Mouse (Mus musculus): ENCODE data around the gene Uqcr10. TPM values are rescaled to one million over a fixed set of nuclear protein-coding genes. Genes with fewer than 3 reads are reported as not detected.

Gene Uqcr10
- polyA plus RNA-seq, 2 experiments = 569 to 747 TPM

GRCm38 (mm10) chr11:4660309-4661025, 43.7 kb downstream of the Uqcr10 start:
- TF ChIP-seq CTCF (IDR thresholded peaks at IDR 0.05; ENCODE audit: low read depth) = no peak
- TF ChIP-seq EP300 (IDR thresholded peaks at IDR 0.05; ENCODE audit: low read depth) = no peak

GRCm38 (mm10) chr11:4659818-4660217, 44.3 kb downstream of the Uqcr10 start:
- ATAC-seq (ENCODE audit: insufficient read depth) = peak; percentile 63

More at GRCm38 (mm10) chr11:4660309-4661025, 43.7 kb downstream of the Uqcr10 start:
- Histone ChIP-seq H3K4me1 (replicated peaks; ENCODE audit: control insufficient read depth in 2 of 2, insufficient read depth in 2 of 2, low read length in 1 of 2) (peaks cover 20 to 22% of the 10 kb centered on the region in 2 experiments), H3K4me2 (ENCODE audit: low read depth) (peak overlapping the region; percentile 55), H3K27ac (peak overlapping the region; percentile 81), H3K4me3 (ENCODE audit: insufficient read depth in 1 of 2, low read depth in 2 of 2, low read length in 2 of 2) (no peak overlapping the region), H3K9ac (replicated peaks) (peak overlapping the region; percentile 58), H3K27me3 (ENCODE audit: control insufficient read depth, insufficient read depth, low read length) (no peaks in the 10 kb centered on the region), H3K9me3 (ENCODE audit: control insufficient read depth, low read length) (no peaks in the 10 kb centered on the region), H3K36me3 (replicated peaks; ENCODE audit: control insufficient read depth, insufficient read depth, low read depth) (peaks cover 10% of the 10 kb centered on the region)
- 71% methylated on average over 7 of the region's 7 CpGs for WGBS (ENCODE audit: insufficient replicate concordance)
- peak in 1 of 3 experiments; percentile 20 for DNase-seq (ENCODE audit: low read depth in 3 of 3, low spot score in 3 of 3)
- ATAC-seq (ENCODE audit: insufficient read depth) = peak; percentile 65

More at GRCm38 (mm10) chr11:4659818-4660217, 44.3 kb downstream of the Uqcr10 start:
- Histone ChIP-seq H3K4me2 (ENCODE audit: low read depth) (peak overlapping the region; percentile 55), H3K4me1 (replicated peaks; ENCODE audit: control insufficient read depth in 2 of 2, insufficient read depth in 2 of 2, low read length in 1 of 2) (peaks cover 20 to 22% of the 10 kb centered on the region in 2 experiments), H3K36me3 (replicated peaks; ENCODE audit: control insufficient read depth, insufficient read depth, low read depth) (peaks cover 10% of the 10 kb centered on the region), H3K9me3 (ENCODE audit: control insufficient read depth, low read length) (no peaks in the 10 kb centered on the region), H3K4me3 (ENCODE audit: insufficient read depth in 1 of 2, low read depth in 2 of 2, low read length in 2 of 2) (no peak overlapping the region), H3K27me3 (ENCODE audit: control insufficient read depth, insufficient read depth, low read length) (no peaks in the 10 kb centered on the region), H3K27ac (peak overlapping the region; percentile 81), H3K9ac (replicated peaks) (peak overlapping the region; percentile 58)
- peak in 1 of 3 experiments; percentile 41 for DNase-seq (ENCODE audit: low read depth in 3 of 3, low spot score in 3 of 3)
- WGBS (ENCODE audit: insufficient replicate concordance) = 19% methylated on average over 1 of the region's 1 CpGs
- no peak for TF ChIP-seq CTCF (IDR thresholded peaks at IDR 0.05; ENCODE audit: low read depth)
- 0 out of 2 replicates have a peak, but pooled peaks have one; percentile 14 for TF ChIP-seq EP300 (IDR thresholded peaks at IDR 0.05; ENCODE audit: low read depth)

Other genes starting within 250 kb of the Uqcr10 start
- gene Mtmr3, start 109.5 kb downstream of the Uqcr10 start, polyA plus RNA-seq (2012; rRNA removed) = 18.0 and 20.3 TPM in 2 replicates
- gene Mtmr3, start 109.5 kb downstream of the Uqcr10 start, polyA plus RNA-seq (2014; fragmentation: Nextera tagmentation; extraction: Ambion mirVana) = 24.3 and 27.2 TPM in 2 replicates
- not detected in 2 replicates for gene Gm11032, start 84.3 kb downstream of the Uqcr10 start, polyA plus RNA-seq (2012; rRNA removed)
- gene Gm11032, start 84.3 kb downstream of the Uqcr10 start, polyA plus RNA-seq (2014; fragmentation: Nextera tagmentation; extraction: Ambion mirVana) = not detected in 2 replicates
- 7.8 and 10.0 TPM in 2 replicates for gene Ascc2, start 66.6 kb downstream of the Uqcr10 start, polyA plus RNA-seq (2012; rRNA removed)
- gene Ascc2, start 66.6 kb downstream of the Uqcr10 start, polyA plus RNA-seq (2014; fragmentation: Nextera tagmentation; extraction: Ambion mirVana) = 15.0 and 17.3 TPM in 2 replicates
- 15.5 and 15.9 TPM in 2 replicates for gene Zmat5, start 336 bp upstream of the Uqcr10 start, polyA plus RNA-seq (2012; rRNA removed)
- 25.7 and 26.3 TPM in 2 replicates for gene Zmat5, start 336 bp upstream of the Uqcr10 start, polyA plus RNA-seq (2014; fragmentation: Nextera tagmentation; extraction: Ambion mirVana)
- 0.02 TPM in 2 replicates for gene Cabp7, start 42.4 kb upstream of the Uqcr10 start, polyA plus RNA-seq (2012; rRNA removed)
- gene Cabp7, start 42.4 kb upstream of the Uqcr10 start, polyA plus RNA-seq (2014; fragmentation: Nextera tagmentation; extraction: Ambion mirVana) = 0.04 and 0.09 TPM in 2 replicates
- gene Nf2, start 145.2 kb upstream of the Uqcr10 start, polyA plus RNA-seq (2012; rRNA removed) = 9.3 and 12.1 TPM in 2 replicates
- gene Nf2, start 145.2 kb upstream of the Uqcr10 start, polyA plus RNA-seq (2014; fragmentation: Nextera tagmentation; extraction: Ambion mirVana) = 10.7 TPM in 2 replicates
- 33.2 and 41.9 TPM in 2 replicates for gene Nipsnap1, start 169.6 kb upstream of the Uqcr10 start, polyA plus RNA-seq (2012; rRNA removed)
- 63.4 and 70.2 TPM in 2 replicates for gene Nipsnap1, start 169.6 kb upstream of the Uqcr10 start, polyA plus RNA-seq (2014; fragmentation: Nextera tagmentation; extraction: Ambion mirVana)
- gene Thoc5, start 191.0 kb upstream of the Uqcr10 start, polyA plus RNA-seq (2012; rRNA removed) = 12.8 and 17.2 TPM in 2 replicates
- gene Thoc5, start 191.0 kb upstream of the Uqcr10 start, polyA plus RNA-seq (2014; fragmentation: Nextera tagmentation; extraction: Ambion mirVana) = 15.9 and 19.3 TPM in 2 replicates
- 0.08 and 0.16 TPM in 2 replicates for gene Nefh, start 243.7 kb upstream of the Uqcr10 start, polyA plus RNA-seq (2012; rRNA removed)
- gene Nefh, start 243.7 kb upstream of the Uqcr10 start, polyA plus RNA-seq (2014; fragmentation: Nextera tagmentation; extraction: Ambion mirVana) = 0.22 and 0.29 TPM in 2 replicates